In the genomic region with DNA sequence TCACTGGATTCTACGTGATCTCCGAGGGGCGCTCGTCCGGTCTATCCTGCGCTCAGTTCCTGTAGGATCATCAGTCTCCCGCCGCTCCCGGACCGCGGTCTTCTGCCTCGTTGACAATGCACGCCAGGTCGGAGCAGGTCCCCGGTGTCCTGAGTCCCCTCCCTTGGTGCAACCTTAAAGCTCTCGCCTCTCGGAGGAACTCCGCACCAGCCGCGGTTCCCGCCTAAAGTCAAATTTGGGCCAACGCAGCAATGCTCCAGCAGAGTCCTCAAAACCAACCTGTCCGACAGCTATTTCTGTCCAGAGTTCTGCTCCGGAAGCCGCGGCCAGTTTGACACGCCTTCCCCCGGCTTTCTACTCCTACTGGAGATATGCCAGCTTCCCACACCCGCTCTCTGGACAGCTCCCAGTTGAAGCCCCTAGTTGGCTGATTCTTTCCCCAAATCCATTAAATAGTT, we compare ENCODE assay signal across 8 mouse cellular contexts. TPM values are rescaled to one million over a fixed set of nuclear protein-coding genes. Genes with fewer than 3 reads are reported as not detected.
DNase-seq lines count a peak whose midpoint lies in the region.

A gene (minus strand): TSS at position 288 of the 458 bp plus-strand sequence.

- DNase-seq in layer of hippocampus, postnatal 10 days (ENCODE audit: low spot score in 2 of 2) = peak; percentile 10 to 21
- no peak for DNase-seq in layer of hippocampus, adult 8-10 months (ENCODE audit: low spot score in 2 of 2)
- DNase-seq in embryo, embryonic 11.5 days (ENCODE audit: low read depth, low spot score) = peak; percentile 16
- peak; percentile 57 to 66 for DNase-seq in heart, adult 9 months (ENCODE audit: low spot score in 2 of 2)
- DNase-seq in kidney, adult 9 months = peak; percentile 62
- peak; percentile 56 for DNase-seq in lung, postnatal 14 days
- DNase-seq in ovary, postnatal 14 days (ENCODE audit: low spot score) = peak; percentile 51
- no peak for DNase-seq in right cerebral cortex, adult 18-20 months

RNA-seq across cellular contexts. Expression of the gene that starts here (rescaled TPM):
- under 1 TPM; 0.58 to 0.87 TPM for total RNA-seq in layer of hippocampus, postnatal 10 days (2021)
- 1 to 10 TPM in 1 of 4 experiments, under 1 TPM in 2, not detected in 1; 0.54 to 1.2 (median 0.85) TPM for total RNA-seq in layer of hippocampus, adult 8-10 months (2022)

Comparison
In these comparisons a context has a peak if more than half of its experiments do, and no peak if none do; other contexts are left out.
1. Peak in DNase-seq in layer of hippocampus, postnatal 10 days; RNA of the gene not detected or under 1 TPM.
2. DNase-seq: peak in embryo, embryonic 11.5 days (single experiment), heart, adult 9 months (2 of 2), kidney, adult 9 months (single experiment), lung, postnatal 14 days (single experiment) and ovary, postnatal 14 days (single experiment); none in layer of hippocampus, adult 8-10 months (0 of 2) and right cerebral cortex, adult 18-20 months (single experiment).